Mouse (Mus musculus) hindbrain, embryonic 13.5 days (tissue): ENCODE measurements around the gene Phf24. TPM values are rescaled to one million over a fixed set of nuclear protein-coding genes. Genes with fewer than 3 reads are reported as not detected.

Experiments
- ATAC-seq: fragments of 200-750 bp; cut with Nextera tagmentation; 2 replicates; pipeline ENCODE4 v1.8.0; 2017; ENCODE audit warnings: moderate TSS enrichment; ENCODE audit not compliant: low FRiP score
- H3K27ac ChIP-seq: fragments of 300-500 bp; sonication (generic); 2 replicates; pipeline ENCODE4 v1.5.1; 2015; ENCODE audit warnings: inconsistent platforms, mild to moderate bottlenecking, moderate library complexity
- H3K27me3 ChIP-seq: fragments of 300-500 bp; sonication (generic); 2 replicates; pipeline ENCODE4 v1.6.1; 2015; ENCODE audit warnings: mild to moderate bottlenecking, inconsistent platforms
- H3K36me3 ChIP-seq: fragments of 300-500 bp; sonication (generic); 2 replicates; pipeline ENCODE4 v1.6.1; 2015; ENCODE audit warnings: mild to moderate bottlenecking, inconsistent platforms
- H3K4me1 ChIP-seq: fragments of 300-500 bp; sonication (generic); replicated peaks from 2 replicates; pipeline ENCODE4 v1.6.1; 2015; ENCODE audit warnings: inconsistent platforms
- H3K4me2 ChIP-seq: fragments of 300-500 bp; sonication (generic); 2 replicates; pipeline ENCODE4 v1.6.1; 2015; ENCODE audit warnings: inconsistent platforms, mild to moderate bottlenecking, moderate library complexity
- H3K4me3 ChIP-seq: fragments of 300-500 bp; sonication (generic); 2 replicates; pipeline ENCODE4 v1.5.1; 2015; ENCODE audit warnings: mild to moderate bottlenecking, inconsistent platforms
- H3K9ac ChIP-seq: fragments of 300-500 bp; sonication (generic); 2 replicates; pipeline ENCODE4 v1.6.1; 2015; ENCODE audit warnings: mild to moderate bottlenecking, inconsistent platforms
- H3K9me3 ChIP-seq: fragments of 300-500 bp; sonication (generic); 2 replicates; pipeline ENCODE4 v1.6.1; 2016; ENCODE audit warnings: inconsistent platforms
- WGBS: fragments of 180-500 bp; shearing (Covaris S2); methylation state at CpG from one replicate; pipeline ENCODE4 v1.1.7; 2015; 5-methylcytosine and 5-hydroxymethylcytosine counted together
- polyA plus RNA-seq: library from polyadenylated mRNA; unstranded; fragments of >200 nt; fragmentation: Nextera tagmentation; extraction: Ambion mirVana; gene quantifications from 2 replicates; pipeline ENCODE4 v1.2.1, GENCODE M21; 2015

Phf24 gene
- polyA plus RNA-seq, 1 experiment from 2014 or later = 21.7 TPM

GRCm38 (mm10) chr4:42953435-42954094 lies 37.1 kb downstream of the Phf24 start:
- no peak for ATAC-seq
- peak overlapping the region; percentile 76 for H3K4me3 ChIP-seq
- WGBS = 13% methylated on average over 10 of the region's 10 CpGs
- peak overlapping the region; percentile 98 for H3K27ac ChIP-seq
- H3K36me3 ChIP-seq = peaks cover 43% of the 10 kb centered on the region
- no peaks in the 10 kb centered on the region for H3K27me3 ChIP-seq
- H3K9ac ChIP-seq = peak overlapping the region; percentile 97
- H3K9me3 ChIP-seq = no peaks in the 10 kb centered on the region
- peaks cover 59% of the 10 kb centered on the region for H3K4me1 ChIP-seq
- peak overlapping the region; percentile 99 for H3K4me2 ChIP-seq

- ATAC-seq = no peak
- WGBS = 5% methylated on average over 10 of the region's 10 CpGs
- peak overlapping the region; percentile 98 for H3K27ac ChIP-seq
- peak overlapping the region; percentile 99 for H3K4me2 ChIP-seq
- H3K4me3 ChIP-seq = peak overlapping the region; percentile 76; the same call in 1 of the 2 replicates
- no peaks in the 10 kb centered on the region for H3K27me3 ChIP-seq
- H3K4me1 ChIP-seq = peaks cover 52% of the 10 kb centered on the region
- H3K9me3 ChIP-seq = no peaks in the 10 kb centered on the region
- H3K36me3 ChIP-seq = peaks cover 50% of the 10 kb centered on the region
- peak overlapping the region; percentile 97 for H3K9ac ChIP-seq
Measured at GRCm38 (mm10) chr4:42954297-42954696, 37.8 kb downstream of the Phf24 start.

- ATAC-seq = no peak
- Histone ChIP-seq H3K4me1 (peaks cover 50% of the 10 kb centered on the region), H3K9ac (no peak overlapping the region), H3K4me2 (no peak overlapping the region), H3K27me3 (no peaks in the 10 kb centered on the region), H3K36me3 (peaks cover 53% of the 10 kb centered on the region), H3K4me3 (no peak overlapping the region), H3K9me3 (no peaks in the 10 kb centered on the region), H3K27ac (no peak overlapping the region)
- WGBS = 93% methylated on average over 3 of the region's 3 CpGs
Measured at GRCm38 (mm10) chr4:42955200-42955599, 38.7 kb downstream of the Phf24 start.

- ATAC-seq = no peak
- Histone ChIP-seq H3K4me1 (peaks cover 37% of the 10 kb centered on the region), H3K9ac (no peak overlapping the region), H3K4me2 (no peak overlapping the region), H3K36me3 (peaks cover 53% of the 10 kb centered on the region), H3K9me3 (no peaks in the 10 kb centered on the region), H3K27ac (no peak overlapping the region), H3K4me3 (no peak overlapping the region), H3K27me3 (no peaks in the 10 kb centered on the region)
- 95% methylated on average over 17 of the region's 17 CpGs for WGBS
Measured at GRCm38 (mm10) chr4:42956581-42956980, 40.1 kb downstream of the Phf24 start.

- Histone ChIP-seq H3K4me2 (no peak overlapping the region), H3K4me3 (no peak overlapping the region), H3K27me3 (no peaks in the 10 kb centered on the region), H3K9me3 (no peaks in the 10 kb centered on the region), H3K9ac (no peak overlapping the region), H3K36me3 (peaks cover 53% of the 10 kb centered on the region), H3K4me1 (peaks cover 30% of the 10 kb centered on the region), H3K27ac (no peak overlapping the region)
- WGBS = 80% methylated on average over 11 of the region's 11 CpGs
- no peak for ATAC-seq
Measured at GRCm38 (mm10) chr4:42957306-42957705, 40.8 kb downstream of the Phf24 start.

- H3K27me3 ChIP-seq = no peaks in the 10 kb centered on the region
- peaks cover 23% of the 10 kb centered on the region for H3K4me1 ChIP-seq
- H3K9me3 ChIP-seq = no peaks in the 10 kb centered on the region
- H3K4me2 ChIP-seq = no peak overlapping the region
- no peak overlapping the region for H3K27ac ChIP-seq
- H3K9ac ChIP-seq = no peak overlapping the region
- no peak overlapping the region for H3K4me3 ChIP-seq
- 89% methylated on average over 8 of the region's 8 CpGs for WGBS
- H3K36me3 ChIP-seq = peaks cover 53% of the 10 kb centered on the region
- ATAC-seq = no peak
Measured at GRCm38 (mm10) chr4:42957979-42958378, 41.5 kb downstream of the Phf24 start.

- Histone ChIP-seq H3K36me3 (peaks cover 49% of the 10 kb centered on the region), H3K27ac (no peak overlapping the region), H3K4me3 (no peak overlapping the region), H3K9ac (no peak overlapping the region), H3K9me3 (no peaks in the 10 kb centered on the region), H3K4me1 (peaks cover 14% of the 10 kb centered on the region), H3K27me3 (no peaks in the 10 kb centered on the region), H3K4me2 (no peak overlapping the region)
- no peak for ATAC-seq
- WGBS = 81% methylated on average over 8 of the region's 8 CpGs
Measured at GRCm38 (mm10) chr4:42958942-42959341, 42.5 kb downstream of the Phf24 start.

GRCm38 (mm10) chr4:42959382-42959781 lies 42.9 kb downstream of the Phf24 start:
- Histone ChIP-seq H3K4me3 (no peak overlapping the region), H3K4me1 (peaks cover 9% of the 10 kb centered on the region), H3K27me3 (0 out of 2 replicates have a peak, but pooled peaks cover under 1% of the 10 kb centered on the region), H3K36me3 (peaks cover 49% of the 10 kb centered on the region), H3K9me3 (no peaks in the 10 kb centered on the region), H3K9ac (no peak overlapping the region), H3K27ac (0 out of 2 replicates have a peak overlapping the region, but pooled peaks have one; percentile 40), H3K4me2 (no peak overlapping the region)
- ATAC-seq = no peak
- WGBS = 72% methylated on average over 4 of the region's 4 CpGs

GRCm38 (mm10) chr4:42961592-42961991 lies 45.1 kb downstream of the Phf24 start:
- no peak overlapping the region for H3K4me2 ChIP-seq
- ATAC-seq = no peak
- no peak overlapping the region for H3K27ac ChIP-seq
- no peaks in the 10 kb centered on the region for H3K9me3 ChIP-seq
- 0 out of 2 replicates have a peak, but pooled peaks cover 2% of the 10 kb centered on the region for H3K27me3 ChIP-seq
- no peak overlapping the region for H3K4me3 ChIP-seq
- H3K36me3 ChIP-seq = peaks cover 30% of the 10 kb centered on the region
- 31% methylated on average over 4 of the region's 4 CpGs for WGBS
- H3K4me1 ChIP-seq = peaks cover 4% of the 10 kb centered on the region; the same call in 1 of the 2 replicates
- no peak overlapping the region for H3K9ac ChIP-seq

GRCm38 (mm10) chr4:42963480-42963879 lies 47.0 kb downstream of the Phf24 start:
- 0 out of 2 replicates have a peak, but pooled peaks cover 2% of the 10 kb centered on the region for H3K27me3 ChIP-seq
- H3K4me1 ChIP-seq = peaks cover 4% of the 10 kb centered on the region; the same call in 1 of the 2 replicates
- no peak overlapping the region for H3K4me3 ChIP-seq
- H3K4me2 ChIP-seq = no peak overlapping the region
- WGBS = 96% methylated on average over 2 of the region's 2 CpGs
- H3K9ac ChIP-seq = no peak overlapping the region
- peaks cover 11% of the 10 kb centered on the region for H3K36me3 ChIP-seq
- no peaks in the 10 kb centered on the region for H3K9me3 ChIP-seq
- H3K27ac ChIP-seq = no peak overlapping the region
- no peak for ATAC-seq

GRCm38 (mm10) chr4:42965039-42965719 lies 48.7 kb downstream of the Phf24 start:
- Histone ChIP-seq H3K4me3 (no peak overlapping the region), H3K4me1 (peaks cover 4% of the 10 kb centered on the region; the same call in 1 of the 2 replicates), H3K27ac (no peak overlapping the region), H3K4me2 (peak overlapping the region; percentile 36), H3K9ac (0 out of 2 replicates have a peak overlapping the region, but pooled peaks have one; percentile 39), H3K9me3 (no peaks in the 10 kb centered on the region), H3K27me3 (0 out of 2 replicates have a peak, but pooled peaks cover 2% of the 10 kb centered on the region), H3K36me3 (no peaks in the 10 kb centered on the region)
- peak; percentile 44; the same call in 1 of the 2 replicates for ATAC-seq
- 14% methylated on average over 12 of the region's 12 CpGs for WGBS

- 94% methylated on average over 4 of the region's 4 CpGs for WGBS
- Histone ChIP-seq H3K27me3 (0 out of 2 replicates have a peak, but pooled peaks cover 2% of the 10 kb centered on the region), H3K4me1 (peaks cover 4% of the 10 kb centered on the region; the same call in 1 of the 2 replicates), H3K9me3 (no peaks in the 10 kb centered on the region), H3K4me2 (no peak within 1 kb of the TSS), H3K27ac (no peak within 1 kb of the TSS), H3K36me3 (no peaks in the 10 kb centered on the region; the same call in 1 of the 2 replicates), H3K4me3 (no peak within 1 kb of the TSS), H3K9ac (no peak within 1 kb of the TSS)
- no peak for ATAC-seq
Measured at GRCm38 (mm10) chr4:42969304-42969703, 52.8 kb downstream of the Phf24 start, which contains the start of gene 1700022I11Rik. Gene 1700022I11Rik, plus strand, starts transcription at chr4:42969604.
